Mouse (Mus musculus) 3134 (cell line): ENCODE results near the gene Tmem38b.

ENCODE experiments used
- DNase-seq: peaks from one replicate; pipeline ENCODE4 v3.0.0-alpha.2; 2011; ENCODE audit warnings: low spot score; ENCODE audit not compliant: insufficient read length; ENCODE audit errors: extremely low read depth

Gene Tmem38b

GRCm38 (mm10) chr4:53882921-53883682 is 57.3 kb downstream of the Tmem38b start:
- no peak for DNase-seq

- DNase-seq = peak; percentile 15
Measured at GRCm38 (mm10) chr4:53884351-53885245, 58.8 kb downstream of the Tmem38b start.

- peak; percentile 7 for DNase-seq
Measured at GRCm38 (mm10) chr4:53886342-53887088, 60.7 kb downstream of the Tmem38b start.

GRCm38 (mm10) chr4:53895335-53895734 is 69.5 kb downstream of the Tmem38b start:
- no peak for DNase-seq

- no peak for DNase-seq
Measured at GRCm38 (mm10) chr4:53896150-53896833, 70.4 kb downstream of the Tmem38b start.

GRCm38 (mm10) chr4:53900386-53900971 is 74.6 kb downstream of the Tmem38b start:
- no peak for DNase-seq

GRCm38 (mm10) chr4:53904335-53904734 is 78.5 kb downstream of the Tmem38b start:
- DNase-seq = no peak

GRCm38 (mm10) chr4:53905537-53905936 is 79.7 kb downstream of the Tmem38b start:
- no peak for DNase-seq

- DNase-seq = no peak
Measured at GRCm38 (mm10) chr4:53907071-53907470, 81.2 kb downstream of the Tmem38b start.
